Mouse (Mus musculus): ENCODE measurements around the gene Kif5c. TPM values are rescaled to one million over a fixed set of nuclear protein-coding genes. Genes with fewer than 3 reads are reported as not detected.
A peak's percentile ranks its signal among the peaks of the same experiment; 100 is the strongest.

The Kif5c gene
- polyA plus RNA-seq, 1 experiment from 2014 or later: 178 TPM

GRCm38 (mm10) chr2:49712336-49712887 lies 93.3 kb downstream of the Kif5c start:
- Histone ChIP-seq H3K9me3 (no peaks in the 10 kb centered on the region), H3K4me3 (no peak overlapping the region), H3K27me3 (no peaks in the 10 kb centered on the region), H3K27ac (no peak overlapping the region), H3K36me3 (peaks cover 66% of the 10 kb centered on the region), H3K4me1 (replicated peaks) (peaks cover 12% of the 10 kb centered on the region; the same call in 1 of the 2 replicates), H3K9ac (no peak overlapping the region), H3K4me2 (no peak overlapping the region)
- 73% methylated on average over 7 of the region's 7 CpGs for WGBS
- ATAC-seq (ENCODE audit: low FRiP score): no peak

DNA sequence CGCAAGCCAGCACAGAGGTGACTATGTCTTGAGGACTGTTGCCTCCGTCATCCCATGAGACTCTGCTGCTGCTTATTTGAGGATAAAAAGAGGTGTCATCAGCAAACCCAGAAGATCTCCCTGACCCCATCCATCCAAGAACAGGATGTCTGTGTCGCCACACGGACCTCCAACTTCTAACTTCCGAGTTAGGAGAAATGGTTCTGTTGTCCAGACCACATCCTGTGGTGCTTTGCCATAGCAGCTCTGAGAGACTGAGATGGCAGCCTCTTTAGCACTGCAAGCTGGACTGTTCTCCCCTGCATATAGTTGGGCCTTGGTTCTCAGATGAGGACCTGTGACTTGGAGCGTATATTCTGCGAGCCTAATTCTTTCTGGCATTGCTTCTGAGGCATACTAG lies 97.4 kb downstream of the Kif5c start:
- Histone ChIP-seq H3K4me2 (no peak overlapping the region), H3K9me3 (no peaks in the 10 kb centered on the region), H3K4me1 (replicated peaks) (peaks cover 36% of the 10 kb centered on the region), H3K4me3 (no peak overlapping the region), H3K36me3 (peaks cover 37% of the 10 kb centered on the region), H3K27ac (no peak overlapping the region), H3K27me3 (no peaks in the 10 kb centered on the region), H3K9ac (no peak overlapping the region)
- ATAC-seq (ENCODE audit: low FRiP score): no peak
- WGBS: 95% methylated on average over 7 of the region's 7 CpGs

GRCm38 (mm10) chr2:49717437-49718116 lies 98.5 kb downstream of the Kif5c start:
- H3K27ac ChIP-seq: peak overlapping the region; percentile 87; the same call in 1 of the 2 replicates
- WGBS: 95% methylated on average over 18 of the region's 18 CpGs
- ATAC-seq (ENCODE audit: low FRiP score): no peak

DNA sequence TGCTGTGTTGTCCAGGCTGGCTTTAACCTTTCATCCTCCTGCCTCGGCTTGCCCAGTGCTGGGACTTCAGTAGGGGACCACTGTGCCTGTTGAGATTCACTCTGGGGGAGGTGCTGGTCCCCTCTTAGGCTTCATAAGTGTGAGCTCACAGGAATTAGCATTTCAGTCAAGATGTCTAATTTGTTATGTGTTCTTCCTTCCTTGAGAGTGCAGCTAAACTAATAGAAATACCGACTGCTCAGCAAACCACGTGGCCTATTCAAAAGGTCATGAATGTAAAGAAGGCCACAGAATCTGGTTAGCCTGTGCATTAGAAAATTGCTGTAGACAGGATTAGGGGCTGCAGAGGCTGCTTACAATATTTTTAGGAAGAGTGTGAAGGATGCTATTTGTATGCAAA lies 99.4 kb downstream of the Kif5c start:
- peak; percentile 20; the same call in 1 of the 2 replicates for ATAC-seq (ENCODE audit: low FRiP score)
- WGBS: 8% methylated on average over 3 of the region's 3 CpGs
- peak overlapping the region; percentile 87 for H3K27ac ChIP-seq

More at GRCm38 (mm10) chr2:49717437-49718116, 98.5 kb downstream of the Kif5c start:
- Histone ChIP-seq H3K9me3 (no peaks in the 10 kb centered on the region), H3K4me2 (no peak overlapping the region), H3K4me1 (replicated peaks) (peaks cover 47% of the 10 kb centered on the region), H3K27me3 (no peaks in the 10 kb centered on the region), H3K36me3 (peaks cover 30% of the 10 kb centered on the region), H3K9ac (no peak overlapping the region), H3K4me3 (no peak overlapping the region)

DNA sequence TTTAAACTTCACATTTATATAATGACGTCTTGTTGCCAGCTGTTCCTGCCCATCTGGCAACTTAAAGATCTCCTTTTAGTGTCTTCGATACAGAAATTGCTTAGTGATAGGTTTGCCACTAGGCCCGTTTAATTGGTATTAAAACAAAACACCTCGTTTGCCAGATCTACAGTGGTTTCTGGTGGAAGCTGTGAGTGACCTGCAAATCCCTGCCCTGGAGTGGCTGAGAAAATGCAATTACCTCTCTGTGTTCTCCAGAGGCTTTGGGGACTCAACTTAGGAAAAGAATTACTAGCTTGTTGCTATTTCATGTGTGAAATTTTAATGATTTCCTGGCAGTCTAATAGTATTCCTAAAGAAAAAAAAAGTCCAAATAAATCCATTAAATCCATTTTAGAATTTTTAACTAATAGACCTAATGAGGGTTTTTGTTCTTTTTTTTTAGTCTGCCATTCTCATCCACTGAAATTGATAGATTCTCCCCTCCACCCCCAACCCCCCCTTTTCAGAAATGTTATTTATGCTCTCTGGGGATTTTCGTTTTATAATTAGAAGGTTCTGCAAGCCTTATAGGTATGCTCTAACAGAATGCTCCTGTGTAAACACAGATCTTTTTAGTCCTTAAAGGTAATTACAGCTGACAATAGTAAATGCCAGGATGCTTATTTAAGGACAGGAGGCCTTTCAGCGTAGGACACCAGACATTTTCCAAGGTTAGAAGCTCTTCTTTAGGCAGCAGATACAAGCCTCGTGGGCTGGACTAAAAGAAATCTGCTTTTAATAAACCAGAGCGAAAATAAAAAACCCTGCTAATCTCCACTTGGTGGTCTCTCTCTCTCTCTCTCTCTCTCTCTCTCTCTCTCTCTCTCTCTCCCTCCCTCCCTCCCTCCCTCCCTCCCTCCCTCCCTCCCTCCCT lies 100.1 kb downstream of the Kif5c start:
- peaks cover 60% of the 10 kb centered on the region for H3K4me1 ChIP-seq (replicated peaks)
- peak overlapping the region; percentile 87 for H3K27ac ChIP-seq
- H3K4me3 ChIP-seq: no peak overlapping the region
- WGBS: 19% methylated on average over 8 of the region's 8 CpGs
- H3K9me3 ChIP-seq: no peaks in the 10 kb centered on the region
- no peak for ATAC-seq (ENCODE audit: low FRiP score)
- no peaks in the 10 kb centered on the region for H3K27me3 ChIP-seq
- no peak overlapping the region for H3K9ac ChIP-seq
- peaks cover 37% of the 10 kb centered on the region for H3K36me3 ChIP-seq
- H3K4me2 ChIP-seq: no peak overlapping the region

More for the DNA sequence above, 99.4 kb downstream of the Kif5c start:
- Histone ChIP-seq H3K36me3 (peaks cover 32% of the 10 kb centered on the region), H3K4me2 (no peak overlapping the region), H3K27me3 (no peaks in the 10 kb centered on the region), H3K9ac (no peak overlapping the region), H3K4me1 (replicated peaks) (peaks cover 56% of the 10 kb centered on the region), H3K9me3 (no peaks in the 10 kb centered on the region), H3K4me3 (no peak overlapping the region)

GRCm38 (mm10) chr2:49719854-49720253 lies 100.8 kb downstream of the Kif5c start:
- Histone ChIP-seq H3K9me3 (no peaks in the 10 kb centered on the region), H3K27me3 (no peaks in the 10 kb centered on the region), H3K4me2 (peak overlapping the region; percentile 21; the same call in 1 of the 2 replicates), H3K4me3 (no peak overlapping the region), H3K36me3 (peaks cover 38% of the 10 kb centered on the region), H3K9ac (peak overlapping the region; percentile 63), H3K27ac (peak overlapping the region; percentile 87), H3K4me1 (replicated peaks) (peaks cover 63% of the 10 kb centered on the region)
- 3% methylated on average over 6 of the region's 6 CpGs for WGBS
- ATAC-seq (ENCODE audit: low FRiP score): peak; percentile 67

DNA sequence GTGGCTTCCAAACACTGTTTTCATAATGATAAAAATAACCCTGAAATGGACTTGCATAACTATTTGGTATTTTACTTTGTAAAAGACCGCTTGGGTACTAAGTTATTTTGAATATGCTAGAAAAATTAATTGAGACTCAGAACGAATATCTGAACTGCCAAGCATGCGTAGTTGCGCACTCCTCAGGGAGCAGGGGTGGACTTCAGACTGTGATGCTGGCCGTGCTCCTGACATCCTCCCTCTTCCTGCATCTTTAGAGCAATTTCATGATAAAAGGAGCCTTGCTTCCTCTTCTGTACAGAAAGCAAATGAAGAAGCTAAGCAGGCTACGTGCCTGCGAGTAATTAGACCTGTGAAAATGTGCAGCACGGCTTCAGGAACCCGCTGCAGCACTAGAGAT lies 101.2 kb downstream of the Kif5c start:
- Histone ChIP-seq H3K9ac (peak overlapping the region; percentile 63), H3K27me3 (no peaks in the 10 kb centered on the region), H3K4me2 (peak overlapping the region; percentile 21; the same call in 1 of the 2 replicates), H3K9me3 (no peaks in the 10 kb centered on the region), H3K36me3 (peaks cover 43% of the 10 kb centered on the region), H3K4me3 (no peak overlapping the region), H3K27ac (peak overlapping the region; percentile 87), H3K4me1 (replicated peaks) (peaks cover 63% of the 10 kb centered on the region)
- WGBS: 45% methylated on average over 9 of the region's 9 CpGs
- no peak for ATAC-seq (ENCODE audit: low FRiP score)

DNA sequence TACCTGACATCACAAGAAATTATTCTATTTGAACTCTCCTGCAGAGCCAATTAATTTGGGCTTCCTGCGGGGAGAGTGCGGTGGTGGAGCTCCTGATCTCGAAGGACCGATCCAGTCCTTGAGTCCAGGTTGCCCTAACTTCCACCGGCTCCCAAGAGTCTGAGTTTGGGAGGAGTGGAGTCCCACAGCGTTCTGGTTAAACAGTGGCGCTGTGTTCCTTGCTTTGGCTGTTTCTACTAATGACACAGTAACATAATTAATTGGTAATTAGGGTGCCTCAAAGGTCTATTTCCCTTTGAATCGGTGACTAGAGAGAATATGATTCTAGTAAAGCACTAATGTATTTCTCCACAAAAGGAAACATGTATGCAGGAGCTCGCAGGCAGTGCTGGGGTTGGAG lies 103.2 kb downstream of the Kif5c start:
- peaks cover 30% of the 10 kb centered on the region for H3K36me3 ChIP-seq
- H3K4me2 ChIP-seq: 0 out of 2 replicates have a peak overlapping the region, but pooled peaks have one; percentile 10
- H3K4me3 ChIP-seq: no peak overlapping the region
- H3K27me3 ChIP-seq: no peaks in the 10 kb centered on the region
- no peaks in the 10 kb centered on the region for H3K9me3 ChIP-seq
- H3K27ac ChIP-seq: peak overlapping the region; percentile 87
- peak overlapping the region; percentile 55; the same call in 1 of the 2 replicates for H3K9ac ChIP-seq
- no peak for ATAC-seq (ENCODE audit: low FRiP score)
- peaks cover 72% of the 10 kb centered on the region for H3K4me1 ChIP-seq (replicated peaks)
- WGBS: 31% methylated on average over 9 of the region's 9 CpGs

DNA sequence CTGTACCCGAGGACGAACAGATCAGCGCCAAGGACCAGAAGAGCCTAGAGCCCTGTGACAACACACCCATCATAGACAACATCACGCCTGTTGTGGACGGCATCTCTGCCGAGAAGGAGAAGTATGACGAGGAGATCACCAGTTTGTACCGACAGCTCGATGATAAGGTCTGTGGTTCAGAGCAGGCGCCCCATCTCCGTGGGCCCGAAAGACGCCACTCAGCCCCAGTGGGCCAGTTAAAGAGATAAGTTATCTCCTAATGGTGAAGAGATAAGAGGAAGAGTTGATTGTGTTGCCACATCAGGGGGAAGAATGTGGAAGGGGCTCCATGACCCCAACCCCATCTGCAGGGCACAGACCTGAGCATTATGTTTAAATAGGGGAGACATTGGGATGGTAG lies 103.9 kb downstream of the Kif5c start:
- Histone ChIP-seq H3K4me3 (no peak overlapping the region), H3K27me3 (no peaks in the 10 kb centered on the region), H3K4me1 (replicated peaks) (peaks cover 73% of the 10 kb centered on the region), H3K9me3 (no peaks in the 10 kb centered on the region), H3K27ac (peak overlapping the region; percentile 87), H3K36me3 (peaks cover 29% of the 10 kb centered on the region), H3K9ac (peak overlapping the region; percentile 55; the same call in 1 of the 2 replicates), H3K4me2 (no peak overlapping the region)
- ATAC-seq (ENCODE audit: low FRiP score): no peak
- WGBS: 74% methylated on average over 13 of the region's 13 CpGs

GRCm38 (mm10) chr2:49726672-49727071 lies 107.6 kb downstream of the Kif5c start:
- peaks cover 38% of the 10 kb centered on the region for H3K4me1 ChIP-seq (replicated peaks)
- H3K27ac ChIP-seq: peak overlapping the region; percentile 45
- 0 out of 2 replicates have a peak, but pooled peaks have one; percentile 21 for ATAC-seq (ENCODE audit: low FRiP score)
- peaks cover 59% of the 10 kb centered on the region for H3K36me3 ChIP-seq
- H3K27me3 ChIP-seq: no peaks in the 10 kb centered on the region
- 84% methylated on average over 11 of the region's 11 CpGs for WGBS
- no peak overlapping the region for H3K4me3 ChIP-seq
- H3K9me3 ChIP-seq: no peaks in the 10 kb centered on the region
- H3K4me2 ChIP-seq: no peak overlapping the region
- no peak overlapping the region for H3K9ac ChIP-seq

GRCm38 (mm10) chr2:49727199-49727598 lies 108.1 kb downstream of the Kif5c start:
- Histone ChIP-seq H3K36me3 (peaks cover 64% of the 10 kb centered on the region), H3K4me2 (no peak overlapping the region), H3K9ac (no peak overlapping the region), H3K27me3 (no peaks in the 10 kb centered on the region), H3K9me3 (no peaks in the 10 kb centered on the region), H3K27ac (peak overlapping the region; percentile 45; the same call in 1 of the 2 replicates), H3K4me3 (no peak overlapping the region), H3K4me1 (replicated peaks) (peaks cover 33% of the 10 kb centered on the region)
- 15% methylated on average over 7 of the region's 7 CpGs for WGBS
- ATAC-seq (ENCODE audit: low FRiP score): peak; percentile 86

- Histone ChIP-seq H3K27ac (no peak overlapping the region), H3K4me2 (no peak overlapping the region), H3K27me3 (no peaks in the 10 kb centered on the region), H3K4me3 (no peak overlapping the region), H3K9ac (no peak overlapping the region), H3K36me3 (peaks cover 69% of the 10 kb centered on the region), H3K9me3 (no peaks in the 10 kb centered on the region), H3K4me1 (replicated peaks) (peaks cover 28% of the 10 kb centered on the region)
- WGBS: 83% methylated on average over 4 of the region's 4 CpGs
- no peak for ATAC-seq (ENCODE audit: low FRiP score)
These were observed 108.6 kb downstream of the Kif5c start for GRCm38 (mm10) chr2:49727686-49728085.

All from hindbrain, embryonic 13.5 days (tissue).